Mouse (Mus musculus) lung, adult 2 months (tissue): ENCODE results near the gene Chrna4.

Experiments used
- CTCF ChIP-seq: fragments of 200-500 bp; IDR thresholded peaks from 2 replicates; pipeline ENCODE4 v1.5.1; 2011; ENCODE audit warnings: mild to moderate bottlenecking, low read length, control low read depth; ENCODE audit not compliant: insufficient read depth
- POLR2A ChIP-seq: fragments of 200-500 bp; IDR thresholded peaks from 2 replicates; pipeline ENCODE4 v1.6.1; 2011; ENCODE audit warnings: low read depth, mild to moderate bottlenecking, control low read depth, low read length, borderline replicate concordance; ENCODE audit errors: extremely low read depth

DNA sequence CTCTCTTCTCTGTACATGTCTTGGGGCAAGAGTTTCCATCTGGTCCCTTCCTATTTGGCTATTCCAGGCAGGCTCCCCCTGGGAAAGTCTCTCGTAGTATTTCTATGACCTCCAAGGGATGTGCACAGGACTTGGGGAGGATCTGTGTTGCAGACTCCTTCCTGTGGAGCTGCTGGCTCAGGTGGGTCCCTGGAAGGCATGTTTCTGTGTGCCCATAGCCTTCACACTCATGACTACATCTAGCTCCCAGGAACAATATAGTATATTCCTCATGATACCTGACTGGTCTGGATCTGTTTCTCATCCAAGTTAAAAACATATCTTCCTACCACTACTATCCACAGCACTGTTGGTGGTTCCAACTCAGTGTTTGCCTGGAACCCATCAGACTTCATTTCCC, 56.3 kb downstream of the Chrna4 start:
- TF ChIP-seq CTCF = no peak
- TF ChIP-seq POLR2A = no peak
